Mouse (Mus musculus) myocyte (in vitro differentiated cells): ENCODE measurements around the gene Zfyve1. TPM values are rescaled to one million over a fixed set of nuclear protein-coding genes. Genes with fewer than 3 reads are reported as not detected.
"Not testable (repeated sequence)": the region's sequence is repeated elsewhere in the genome, so short reads cannot be mapped to it uniquely, and the experiment has no call there.

Experiments
- H3K27me3 ChIP-seq: one replicate; pipeline ENCODE4 v1.6.1; 2011; ENCODE audit not compliant: control insufficient read depth, insufficient read depth, insufficient read length
- H3K36me3 ChIP-seq: one replicate; pipeline ENCODE4 v1.6.1; 2011; ENCODE audit not compliant: control insufficient read depth, insufficient read depth
- H3K4me2 ChIP-seq: one replicate; pipeline ENCODE4 v1.6.1; 2011; ENCODE audit warnings: low read depth, control low read depth
- H3K4me3 ChIP-seq: one replicate; pipeline ENCODE4 v1.5.1; 2011; ENCODE audit warnings: mild to moderate bottlenecking, control low read depth, moderate library complexity
- H3K79me2 ChIP-seq: one replicate; pipeline ENCODE4 v1.6.1; 2011; ENCODE audit not compliant: control insufficient read depth, insufficient read depth
- H3ac ChIP-seq: one replicate; pipeline ENCODE4 v1.6.1; 2011; ENCODE audit not compliant: control insufficient read depth, insufficient read length
- CEBPB ChIP-seq: IDR thresholded peaks from 2 replicates; pipeline ENCODE4 v1.6.1; 2011; ENCODE audit warnings: mild to moderate bottlenecking, moderate library complexity; ENCODE audit not compliant: poor library complexity, insufficient read depth, severe bottlenecking
- E2F4 ChIP-seq: IDR thresholded peaks from one replicate; pipeline ENCODE4 v1.6.1; 2011; ENCODE audit warnings: mild to moderate bottlenecking, control low read depth, moderate library complexity; ENCODE audit not compliant: insufficient read depth
- MAX ChIP-seq: IDR thresholded peaks from one replicate; pipeline ENCODE4 v1.6.1; 2011; ENCODE audit warnings: low read depth, mild to moderate bottlenecking, control low read depth
- MYOD1 ChIP-seq, 3 experiments: IDR thresholded peaks; one replicate each; pipeline ENCODE4 v1.6.1; 2011; ENCODE audit warnings: control low read depth in 2 of 3, low read depth in 2 of 3, mild to moderate bottlenecking in 2 of 3, moderate library complexity in 1 of 3; ENCODE audit not compliant: insufficient read length in 2 of 3, control insufficient read depth in 1 of 3
- MYOG ChIP-seq, 3 experiments: IDR thresholded peaks; one replicate each; pipeline ENCODE4 v1.6.1; 2011; ENCODE audit warnings: control low read depth in 2 of 3, low read depth in 2 of 3, mild to moderate bottlenecking in 2 of 3; ENCODE audit not compliant: insufficient read length in 2 of 3, control insufficient read depth in 1 of 3, insufficient read depth in 1 of 3
- POLR2A ChIP-seq: IDR thresholded peaks from one replicate; pipeline ENCODE4 v1.6.1; 2011; ENCODE audit warnings: low read depth, mild to moderate bottlenecking, control low read depth, moderate library complexity; ENCODE audit not compliant: insufficient read length
- POLR2AphosphoS2 ChIP-seq: IDR thresholded peaks from one replicate; pipeline ENCODE4 v1.6.1; 2011; ENCODE audit warnings: low read depth, control low read depth; ENCODE audit not compliant: insufficient read length
- REST ChIP-seq: IDR thresholded peaks from one replicate; pipeline ENCODE4 v1.6.1; 2011; ENCODE audit warnings: mild to moderate bottlenecking, control low read depth, moderate library complexity; ENCODE audit not compliant: insufficient read depth, insufficient read length
- SRF ChIP-seq: IDR thresholded peaks from one replicate; pipeline ENCODE4 v1.6.1; 2011; ENCODE audit warnings: low read depth; ENCODE audit not compliant: control insufficient read depth, insufficient read length
- TCF12 ChIP-seq: IDR thresholded peaks from one replicate; pipeline ENCODE4 v1.6.1; 2011; ENCODE audit warnings: mild to moderate bottlenecking, control low read depth; ENCODE audit not compliant: poor library complexity, insufficient read depth, severe bottlenecking
- TCF3 ChIP-seq: IDR thresholded peaks from one replicate; pipeline ENCODE4 v1.6.1; 2011; ENCODE audit warnings: low read depth, control low read depth; ENCODE audit not compliant: insufficient read length
- USF1 ChIP-seq: IDR thresholded peaks from one replicate; pipeline ENCODE4 v1.6.1; 2011; ENCODE audit warnings: low read depth, mild to moderate bottlenecking, control low read depth, moderate library complexity
- polyA plus RNA-seq: library from polyadenylated mRNA; unstranded; fragments of >200 nt; fragmentation: generic; extraction: Trizol; gene quantifications from one replicate; pipeline ENCODE4 v1.2.1, GENCODE M21; 2012; ENCODE audit warnings: missing spikeins

Gene Zfyve1
- polyA plus RNA-seq, 1 experiment = 16.8 TPM

DNA sequence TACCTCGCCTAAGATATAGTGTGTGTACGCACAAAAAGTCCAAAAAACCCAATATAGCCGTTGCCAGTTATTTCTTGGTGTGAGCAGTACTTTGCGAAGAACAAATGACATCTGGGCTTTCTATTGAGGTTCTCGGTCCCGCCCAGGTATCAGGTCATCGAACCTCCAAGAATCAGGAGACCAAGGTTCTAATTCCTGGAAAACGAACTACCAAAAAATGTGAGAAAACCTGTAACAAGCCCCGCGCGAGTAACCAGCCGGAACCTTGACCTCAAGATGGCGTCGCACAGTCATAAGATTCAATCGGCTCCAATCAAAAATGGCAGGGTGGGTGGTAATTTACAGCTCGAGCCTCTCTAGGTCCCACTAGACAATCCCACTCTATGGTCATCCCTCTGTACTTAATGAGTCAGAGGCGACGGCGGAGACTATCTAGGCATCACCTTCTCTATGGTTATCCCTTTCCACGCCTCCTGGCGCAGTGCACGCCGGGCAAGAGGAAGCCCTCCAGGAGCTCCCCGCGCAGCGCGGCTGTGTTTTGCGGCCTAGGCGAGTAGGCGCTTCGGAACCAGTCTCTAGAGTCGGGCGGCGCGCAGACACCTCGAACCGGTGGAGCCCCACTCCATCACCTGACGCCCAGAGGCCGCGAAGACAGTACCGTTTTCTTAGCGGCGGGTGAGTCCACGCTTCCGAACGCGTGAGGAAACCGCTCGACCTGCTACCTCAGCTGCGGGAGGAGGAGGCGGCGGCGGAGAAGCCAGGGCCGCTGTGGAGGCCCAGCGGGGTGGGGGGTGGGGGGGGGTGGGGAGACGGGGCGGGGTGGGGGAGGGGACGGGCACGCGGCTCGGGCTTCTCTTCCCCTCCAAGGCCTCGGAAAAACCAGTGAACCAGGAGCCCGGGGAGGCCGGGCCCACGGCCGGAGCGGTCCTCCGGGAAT lies 35.0 kb upstream of the Zfyve1 start:
- peak overlapping the region; percentile 61 for H3K4me3 ChIP-seq
- peak overlapping the region; percentile 79 for H3ac ChIP-seq
- peaks cover 52% of the 10 kb centered on the region for H3K79me2 ChIP-seq
- peak overlapping the region; percentile 80 for H3K4me2 ChIP-seq
- TF ChIP-seq USF1 (peak; percentile 46), POLR2AphosphoS2 (peak; percentile 89), MYOD1 (IDR thresholded peaks at IDR 0.05; ENCODE audit: control insufficient read depth in 1 of 3, insufficient read length in 2 of 3, low read depth in 2 of 3) (peak in 1 of 3 experiments; percentile 2), POLR2A (peak; percentile 82), TCF12 (no peak)
- H3K36me3 ChIP-seq = peaks cover 10% of the 10 kb centered on the region
- no peaks in the 10 kb centered on the region for H3K27me3 ChIP-seq

DNA sequence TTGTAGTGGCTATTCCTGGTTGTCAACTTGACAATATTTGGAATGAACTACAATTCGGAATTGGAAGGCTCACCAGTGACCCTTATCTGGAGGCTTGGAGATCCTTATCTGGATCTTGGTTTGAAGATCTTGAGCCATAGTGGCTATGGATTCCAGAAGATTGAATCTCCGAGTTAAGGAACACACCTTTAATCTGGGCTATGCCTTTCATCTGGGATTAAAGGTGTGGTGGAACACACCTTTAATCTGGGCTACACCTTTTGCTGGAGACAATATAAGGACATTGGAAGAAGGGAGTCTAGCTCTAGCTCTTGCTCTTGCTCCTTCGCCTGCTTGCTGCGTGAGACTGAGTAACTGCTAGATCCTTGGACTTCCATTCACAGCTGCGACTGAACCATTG lies 33.9 kb upstream of the Zfyve1 start, which contains the start of gene Rbm25:
Rbm25 (plus strand) TSS at position 301 of the 400 bp plus-strand sequence.
- Histone ChIP-seq H3K4me2 (peak within 1 kb of the TSS; percentile 80), H3K79me2 (peaks cover 41% of the 10 kb centered on the region), H3K4me3 (peak within 1 kb of the TSS; percentile 61), H3ac (peak within 1 kb of the TSS; percentile 79)
- H3K36me3 ChIP-seq, H3K27me3 ChIP-seq: not testable (repeated sequence)

DNA sequence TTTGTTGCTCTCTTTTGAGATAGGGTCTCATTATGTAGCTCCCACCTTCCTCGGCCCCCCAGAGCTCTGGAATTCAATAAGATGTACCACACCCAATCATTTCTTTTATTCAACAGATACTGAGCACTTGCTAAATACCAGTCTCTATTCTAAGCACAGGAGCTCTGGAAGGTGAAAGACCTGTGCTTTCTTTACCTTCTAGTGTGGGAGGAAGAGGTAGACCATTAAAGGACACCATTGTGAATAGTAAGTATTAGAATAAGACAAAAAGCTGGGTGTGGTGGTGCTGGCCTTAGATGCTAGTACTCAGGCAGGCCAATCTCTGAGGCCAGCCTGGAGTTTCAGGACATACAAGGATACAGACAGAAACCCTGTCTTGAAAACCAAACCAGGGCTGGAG lies 27.3 kb upstream of the Zfyve1 start:
- Histone ChIP-seq H3K79me2 (no peaks in the 10 kb centered on the region), H3K36me3 (no peaks in the 10 kb centered on the region), H3ac (no peak overlapping the region), H3K4me2 (no peak overlapping the region), H3K27me3 (no peaks in the 10 kb centered on the region), H3K4me3 (no peak overlapping the region)
- TF ChIP-seq E2F4 = no peak
- TF ChIP-seq TCF12 = no peak

DNA sequence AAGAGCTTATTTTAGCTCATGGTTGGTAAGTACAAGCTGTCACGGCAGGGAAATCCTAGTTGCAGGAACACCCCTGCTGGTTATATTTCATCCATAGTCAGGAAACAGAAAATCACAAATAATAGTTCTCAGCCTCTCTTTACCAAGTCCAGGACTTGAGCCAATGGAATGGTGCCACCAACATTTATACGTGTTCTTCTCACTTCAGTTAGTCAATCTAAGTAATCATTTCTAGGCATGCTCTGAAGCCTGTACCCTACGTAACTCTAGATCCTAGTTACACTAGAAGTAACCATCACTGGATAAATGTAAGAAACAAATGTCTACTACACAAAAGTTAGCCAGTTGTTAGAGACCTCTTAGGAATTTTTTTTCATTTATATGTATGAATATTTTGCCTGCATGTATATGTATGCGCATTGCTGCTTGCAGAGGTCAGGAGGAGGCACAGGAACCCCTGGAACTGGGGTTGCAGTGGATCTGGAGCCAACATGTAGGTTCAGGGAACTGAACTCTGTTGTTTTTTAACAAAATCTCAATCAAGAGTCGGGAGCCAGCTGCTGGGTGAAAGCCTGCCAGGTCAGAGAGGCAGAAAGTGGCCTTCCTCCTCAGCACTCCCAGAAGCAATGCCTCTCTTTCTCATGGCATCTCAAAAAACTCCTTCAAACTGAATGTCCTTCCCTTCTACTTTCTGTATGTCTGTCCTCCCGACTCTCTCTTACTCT lies 25.2 kb upstream of the Zfyve1 start:
- TF ChIP-seq MAX (no peak), SRF (no peak), USF1 (no peak)
- no peaks in the 10 kb centered on the region for H3K27me3 ChIP-seq
- no peak overlapping the region for H3K4me3 ChIP-seq
- H3K79me2 ChIP-seq = no peaks in the 10 kb centered on the region
- no peak overlapping the region for H3K4me2 ChIP-seq
- no peaks in the 10 kb centered on the region for H3K36me3 ChIP-seq
- H3ac ChIP-seq = no peak overlapping the region

DNA sequence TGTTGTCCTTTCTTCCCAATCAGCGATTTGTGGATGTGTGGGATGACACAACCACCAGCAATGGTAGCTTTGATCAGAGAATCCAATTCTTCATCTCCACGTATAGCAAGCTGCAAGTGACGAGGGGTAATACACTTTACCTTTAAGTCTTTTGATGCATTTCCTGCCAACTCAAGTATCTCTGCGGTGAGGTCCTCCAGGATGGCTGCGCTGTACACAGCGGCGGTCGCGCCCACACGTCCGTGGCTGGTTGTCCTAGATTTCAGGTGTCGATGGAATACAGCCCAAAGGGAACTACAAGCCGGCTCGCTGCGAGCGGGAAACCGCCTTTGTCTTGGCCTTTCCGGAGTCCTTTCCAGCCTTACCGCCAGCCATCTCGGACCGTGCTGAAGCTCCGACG lies 23.7 kb upstream of the Zfyve1 start:
- H3ac ChIP-seq, H3K27me3 ChIP-seq, H3K4me2 ChIP-seq, H3K79me2 ChIP-seq, H3K4me3 ChIP-seq, H3K36me3 ChIP-seq: not testable (repeated sequence)

DNA sequence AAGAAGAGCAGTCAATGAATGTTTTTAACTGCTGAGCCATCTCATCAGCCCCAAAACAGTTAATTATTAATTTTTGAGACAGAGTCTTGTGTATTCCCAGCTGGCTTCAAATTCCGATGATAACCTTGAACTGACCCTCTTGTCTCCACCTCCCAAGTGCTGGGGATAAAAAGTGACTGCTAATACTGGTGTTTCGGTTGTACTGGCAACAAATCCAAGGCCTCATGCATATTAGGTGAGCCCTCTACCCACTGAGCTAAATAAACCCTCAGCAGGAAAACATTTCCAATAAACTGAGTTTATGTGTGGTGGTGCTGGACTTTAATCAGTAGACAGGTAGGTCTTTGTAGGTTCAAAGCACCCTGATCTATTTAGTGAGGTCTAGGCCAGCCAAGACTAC lies 22.0 kb upstream of the Zfyve1 start:
- Histone ChIP-seq H3ac (no peak overlapping the region), H3K4me2 (no peak overlapping the region), H3K36me3 (no peaks in the 10 kb centered on the region), H3K27me3 (no peaks in the 10 kb centered on the region), H3K4me3 (no peak overlapping the region), H3K79me2 (no peaks in the 10 kb centered on the region)
- TF ChIP-seq TCF3 (no peak), POLR2AphosphoS2 (no peak), TCF12 (no peak), E2F4 (no peak), POLR2A (no peak), MYOG (IDR thresholded peaks at IDR 0.05; ENCODE audit: control insufficient read depth in 1 of 3, insufficient read depth in 1 of 3, insufficient read length in 2 of 3, low read depth in 2 of 3) (no peak), CEBPB (no peak), MYOD1 (IDR thresholded peaks at IDR 0.05; ENCODE audit: control insufficient read depth in 1 of 3, insufficient read length in 2 of 3, low read depth in 2 of 3) (no peak), USF1 (no peak), REST (no peak), MAX (no peak), SRF (no peak)
